Mouse (Mus musculus): ENCODE data around the gene Krt17.

GRCm38 (mm10) chr11:100257967-100258366, 2.9 kb downstream of the Krt17 start:
- TF ChIP-seq POLR2A (IDR thresholded peaks at IDR 0.05; ENCODE audit: borderline replicate concordance, insufficient read depth, low read length) (no peak), CTCF (IDR thresholded peaks at IDR 0.05; ENCODE audit: borderline replicate concordance, insufficient read depth, low read depth, low read length) (no peak)

Measured in cerebellum, adult 2 months (tissue).